Mouse (Mus musculus): ENCODE measurements around the gene Gm49378. TPM values are rescaled to one million over a fixed set of nuclear protein-coding genes. Genes with fewer than 3 reads are reported as not detected.

The Gm49378 gene
- polyA plus RNA-seq, 1 experiment = 0.64 TPM

DNA sequence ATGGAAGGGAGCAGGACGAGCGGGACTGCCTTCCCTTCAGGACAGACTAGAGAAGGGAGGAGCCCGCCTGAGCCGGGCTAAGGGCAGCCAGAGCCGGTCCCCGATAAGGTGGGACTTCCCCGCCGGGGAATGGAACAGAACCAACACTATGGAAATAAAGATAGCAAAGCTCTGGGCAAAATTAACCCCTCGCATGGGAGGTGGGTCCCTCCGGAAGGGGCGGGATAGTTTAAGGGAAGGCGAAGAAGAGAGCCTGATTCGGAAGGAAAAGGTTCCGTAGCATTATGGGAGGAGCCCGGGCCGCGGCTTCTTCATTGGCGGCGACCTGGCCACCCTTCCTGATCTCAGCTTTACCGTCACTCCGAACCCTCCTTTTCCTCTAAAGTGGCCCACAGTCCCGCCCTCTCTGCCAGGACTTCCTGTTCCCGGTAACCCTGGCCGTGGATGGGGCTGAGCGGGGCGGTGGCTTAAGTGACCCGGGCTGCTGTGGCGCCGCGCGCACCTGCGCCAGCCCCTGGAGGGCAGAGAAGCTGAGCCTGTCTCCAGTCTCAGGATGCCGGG, 46.3 kb downstream of the Gm49378 start, which contains the start of gene Rnf31:
TSS of gene Rnf31 (plus strand) at position 378 of the 561 bp plus-strand sequence.
- Histone ChIP-seq H3K9me3 (no peaks in the 10 kb centered on the region), H3K36me3 (replicated peaks; ENCODE audit: low read length) (peaks cover 56% of the 10 kb centered on the region), H3K27me3 (replicated peaks) (no peaks in the 10 kb centered on the region), H3K4me3 (replicated peaks) (peak within 1 kb of the TSS; percentile 96), H3K4me1 (peaks cover 68% of the 10 kb centered on the region)
- TF ChIP-seq FLI1 (IDR thresholded peaks at IDR 0.05; ENCODE audit: low read length) (no peak), GATA1 (IDR thresholded peaks at IDR 0.05; ENCODE audit: borderline replicate concordance, low read length) (no peak)

DNA sequence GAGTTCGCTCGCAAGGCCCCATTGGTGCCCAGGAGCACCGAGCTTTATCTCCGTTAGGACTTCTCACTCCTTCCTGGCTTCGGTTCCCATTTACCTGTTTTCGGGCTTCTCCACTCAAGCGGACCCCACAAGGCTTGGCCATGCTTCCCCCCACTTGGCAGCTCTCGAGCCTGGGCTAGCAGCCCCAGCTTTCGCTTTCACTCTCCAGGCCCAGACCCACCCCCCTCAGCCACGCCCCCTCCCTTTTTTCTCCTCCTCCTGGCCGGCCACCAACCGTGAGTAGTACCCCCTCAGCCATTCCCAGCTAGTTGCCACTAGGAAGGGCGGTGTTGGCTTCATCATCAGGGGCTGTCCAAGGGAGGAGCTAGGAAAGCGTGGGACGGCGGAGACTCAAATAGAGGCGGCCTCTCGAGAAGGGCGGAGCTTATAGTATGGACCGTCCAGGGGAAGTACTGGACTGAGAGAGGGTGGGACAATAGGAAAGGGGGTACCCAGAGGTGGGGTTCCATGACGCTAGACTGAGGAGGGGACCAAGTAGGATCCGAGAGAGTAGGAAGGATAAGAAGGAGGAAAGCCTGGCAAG, 46.9 kb downstream of the Gm49378 start, which contains the start of gene Psme2:
TSS of gene Psme2 (minus strand) at position 366 of the 583 bp plus-strand sequence.
- TF ChIP-seq FLI1 (IDR thresholded peaks at IDR 0.05; ENCODE audit: low read length) = no peak
- TF ChIP-seq GATA1 (IDR thresholded peaks at IDR 0.05; ENCODE audit: borderline replicate concordance, low read length) = no peak
- Histone ChIP-seq H3K9me3 (no peaks in the 10 kb centered on the region), H3K4me1 (peaks cover 68% of the 10 kb centered on the region), H3K27me3 (replicated peaks) (no peaks in the 10 kb centered on the region), H3K4me3 (replicated peaks) (peak within 1 kb of the TSS; percentile 96), H3K36me3 (replicated peaks; ENCODE audit: low read length) (peaks cover 50% of the 10 kb centered on the region)

DNA sequence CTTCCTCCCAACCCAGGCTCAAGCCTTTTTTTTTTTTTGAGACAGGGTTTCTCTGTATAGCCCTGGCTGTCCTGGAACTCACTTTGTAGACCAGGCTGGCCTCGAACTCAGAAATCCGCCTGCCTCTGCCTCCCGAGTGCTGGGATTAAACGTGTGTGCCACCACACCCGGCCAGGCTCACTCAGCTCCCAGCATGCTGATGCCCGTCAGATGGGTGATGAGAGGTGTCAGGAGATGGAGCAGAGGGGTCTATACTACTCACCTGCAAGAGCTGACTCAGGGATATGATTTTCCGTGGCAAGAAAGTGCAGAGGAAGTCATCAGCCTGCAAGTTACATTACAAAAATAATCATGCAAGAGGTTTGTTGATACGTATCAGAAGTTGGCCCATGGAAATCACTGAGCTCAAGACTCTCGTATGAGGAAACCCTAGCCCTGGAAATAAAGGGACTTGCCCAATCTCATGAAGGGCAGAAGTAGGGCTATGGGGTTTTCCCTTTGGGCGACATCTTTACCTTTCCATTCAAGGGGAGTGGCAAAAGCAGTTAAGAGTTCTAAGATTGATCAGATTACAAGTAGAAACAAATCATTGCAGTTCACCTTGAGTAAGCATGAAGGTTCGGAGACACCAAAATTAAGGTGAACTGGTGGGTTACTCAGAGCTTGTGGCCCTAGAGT, 47.8 kb downstream of the Gm49378 start:
- no peaks in the 10 kb centered on the region for H3K9me3 ChIP-seq
- H3K4me3 ChIP-seq (replicated peaks) = peak overlapping the region; percentile 96
- no peaks in the 10 kb centered on the region for H3K27me3 ChIP-seq (replicated peaks)
- peaks cover 41% of the 10 kb centered on the region for H3K36me3 ChIP-seq (replicated peaks; ENCODE audit: low read length)
- TF ChIP-seq GATA1 (IDR thresholded peaks at IDR 0.05; ENCODE audit: borderline replicate concordance, low read length) (no peak), FLI1 (IDR thresholded peaks at IDR 0.05; ENCODE audit: low read length) (no peak)
- peaks cover 68% of the 10 kb centered on the region for H3K4me1 ChIP-seq

DNA sequence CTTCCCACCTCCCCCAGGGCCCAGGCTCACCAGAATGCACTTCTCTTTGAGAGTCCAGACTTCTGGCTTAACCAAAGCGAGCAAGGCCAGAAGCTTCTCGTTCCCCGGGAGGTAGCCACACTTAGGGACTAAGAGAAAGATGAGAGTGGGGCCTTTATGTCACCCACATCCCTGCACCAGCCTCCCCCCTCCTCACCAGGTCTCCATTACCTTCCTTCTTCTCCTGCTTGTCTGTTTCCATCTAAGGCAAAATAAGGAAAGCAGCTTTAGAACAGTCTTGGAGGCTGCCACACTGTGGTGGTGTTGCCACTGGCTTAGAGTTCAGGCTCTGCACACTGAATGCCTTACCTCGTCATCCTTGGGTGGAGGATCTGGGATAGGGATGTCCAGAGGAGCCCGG, 48.4 kb downstream of the Gm49378 start:
- TF ChIP-seq GATA1 (IDR thresholded peaks at IDR 0.05; ENCODE audit: borderline replicate concordance, low read length) (no peak), FLI1 (IDR thresholded peaks at IDR 0.05; ENCODE audit: low read length) (no peak)
- Histone ChIP-seq H3K4me1 (peaks cover 70% of the 10 kb centered on the region), H3K4me3 (replicated peaks) (peak overlapping the region; percentile 64), H3K9me3 (no peaks in the 10 kb centered on the region), H3K36me3 (replicated peaks; ENCODE audit: low read length) (peaks cover 35% of the 10 kb centered on the region), H3K27me3 (replicated peaks) (no peaks in the 10 kb centered on the region)

DNA sequence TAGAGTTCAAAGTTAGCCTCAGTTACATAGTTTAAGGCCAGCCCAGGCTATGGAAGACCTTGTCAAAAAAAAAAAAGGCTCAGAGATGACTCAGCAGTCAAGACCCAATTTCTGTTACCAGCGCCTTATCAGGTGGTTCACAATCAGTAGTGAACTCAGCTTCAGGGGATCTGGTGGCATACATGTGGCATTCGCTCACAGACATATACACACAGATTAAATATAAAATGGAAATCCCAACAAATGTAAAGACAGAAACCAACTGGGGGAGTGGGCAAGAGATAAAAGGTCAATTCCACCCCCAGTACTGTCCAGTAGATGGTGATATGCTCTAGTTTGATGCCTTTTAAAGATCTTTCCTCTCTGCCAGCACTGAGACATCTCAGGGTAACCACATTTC, 51.5 kb downstream of the Gm49378 start:
- peak overlapping the region; percentile 57 for H3K4me3 ChIP-seq (replicated peaks)
- no peaks in the 10 kb centered on the region for H3K27me3 ChIP-seq (replicated peaks)
- peaks cover 40% of the 10 kb centered on the region for H3K36me3 ChIP-seq (replicated peaks; ENCODE audit: low read length)
- H3K4me1 ChIP-seq = peaks cover 48% of the 10 kb centered on the region
- TF ChIP-seq FLI1 (IDR thresholded peaks at IDR 0.05; ENCODE audit: low read length) (no peak), GATA1 (IDR thresholded peaks at IDR 0.05; ENCODE audit: borderline replicate concordance, low read length) (no peak)
- H3K9me3 ChIP-seq = no peaks in the 10 kb centered on the region

DNA sequence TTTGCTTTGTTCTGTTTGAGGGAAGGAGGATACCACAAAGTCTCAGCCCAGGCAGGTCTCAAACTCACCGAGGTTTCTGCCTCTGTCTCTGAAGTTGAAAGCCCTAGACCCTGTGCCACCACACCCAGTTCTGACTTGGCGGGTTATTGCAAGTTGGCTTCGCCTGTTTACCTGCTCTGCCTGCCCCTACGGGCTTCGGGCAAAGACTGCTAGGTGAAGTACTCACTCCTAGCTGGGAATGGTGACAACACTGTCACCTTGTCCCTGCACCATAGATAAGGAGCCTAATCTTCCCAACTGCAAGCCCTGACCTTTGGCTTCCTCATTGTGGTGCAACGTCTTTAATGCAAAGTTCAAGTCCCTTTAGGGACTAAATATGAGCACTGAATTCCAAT, 52.1 kb downstream of the Gm49378 start:
- Histone ChIP-seq H3K4me1 (peaks cover 52% of the 10 kb centered on the region), H3K9me3 (no peaks in the 10 kb centered on the region), H3K36me3 (replicated peaks; ENCODE audit: low read length) (peaks cover 46% of the 10 kb centered on the region), H3K27me3 (replicated peaks) (no peaks in the 10 kb centered on the region), H3K4me3 (replicated peaks) (peak overlapping the region; percentile 95)
- TF ChIP-seq GATA1 (IDR thresholded peaks at IDR 0.05; ENCODE audit: borderline replicate concordance, low read length) (no peak), FLI1 (IDR thresholded peaks at IDR 0.05; ENCODE audit: low read length) (no peak)

DNA sequence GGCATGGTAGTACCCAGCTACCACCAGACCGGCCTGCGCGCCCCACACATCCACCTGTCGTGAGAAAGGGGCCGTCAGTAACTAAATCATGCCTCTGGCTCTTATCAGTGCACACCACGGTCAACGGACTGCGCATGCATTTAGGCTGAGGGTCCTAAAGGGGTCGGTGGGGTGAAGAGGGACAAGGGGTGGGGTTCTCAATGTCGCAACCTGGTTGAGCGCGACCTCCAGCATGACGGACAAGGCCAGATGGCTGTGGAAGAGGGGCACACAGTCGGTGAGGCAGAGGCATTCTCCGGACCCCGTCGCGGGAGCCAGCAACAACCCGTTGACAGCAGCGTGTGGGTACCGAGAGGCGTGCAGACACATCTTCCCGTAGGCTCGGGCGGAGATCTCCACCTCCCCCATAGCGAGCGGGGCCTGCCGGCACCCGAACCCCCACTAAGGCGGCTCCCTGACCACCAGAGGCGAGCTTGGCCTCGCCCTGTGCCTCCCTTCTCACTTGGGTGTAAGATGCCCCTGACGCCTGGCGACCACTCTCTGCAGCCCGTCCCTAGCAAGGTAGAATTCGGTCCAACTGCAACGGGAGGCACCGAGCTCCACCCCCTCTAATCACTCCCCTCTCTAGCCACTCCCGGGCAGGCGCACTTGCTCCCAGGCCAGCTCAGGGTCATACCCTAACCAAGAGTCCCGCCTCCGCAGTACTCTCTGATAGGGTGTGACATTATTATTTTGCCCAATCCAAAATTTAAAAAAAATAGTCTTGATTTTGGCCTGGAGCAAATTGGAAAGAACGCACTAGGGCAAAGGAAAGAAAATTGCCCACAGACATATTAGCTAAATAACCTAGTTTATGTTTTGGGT, 52.8 kb downstream of the Gm49378 start, which contains the start of gene Emc9:
TSS of gene Emc9 (minus strand) at position 601 of the 864 bp plus-strand sequence.
- Histone ChIP-seq H3K4me1 (peaks cover 53% of the 10 kb centered on the region), H3K36me3 (replicated peaks; ENCODE audit: low read length) (peaks cover 53% of the 10 kb centered on the region)

DNA sequence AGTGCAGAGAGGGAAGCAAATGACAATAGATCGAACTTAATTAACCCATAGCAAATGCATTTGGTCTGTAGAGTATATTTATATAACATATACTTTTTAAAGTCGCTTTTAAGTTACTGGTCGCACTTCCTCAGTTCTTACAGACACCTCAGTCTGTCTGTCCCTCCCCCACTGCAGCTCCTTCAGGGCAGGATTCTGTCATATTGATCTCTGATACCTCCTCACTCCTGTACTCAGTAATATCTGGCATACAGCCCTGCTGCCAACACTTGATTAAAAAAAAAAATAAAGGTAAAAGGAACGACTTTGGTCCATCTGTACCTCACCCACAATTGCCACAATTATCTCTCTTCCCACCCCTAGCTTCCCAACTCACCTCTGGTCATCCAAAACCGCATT, 53.4 kb downstream of the Gm49378 start:
- no peak for TF ChIP-seq FLI1 (IDR thresholded peaks at IDR 0.05; ENCODE audit: low read length)
- no peak for TF ChIP-seq GATA1 (IDR thresholded peaks at IDR 0.05; ENCODE audit: borderline replicate concordance, low read length)
- Histone ChIP-seq H3K27me3 (replicated peaks) (no peaks in the 10 kb centered on the region), H3K4me3 (replicated peaks) (peak overlapping the region; percentile 95), H3K36me3 (replicated peaks; ENCODE audit: low read length) (peaks cover 56% of the 10 kb centered on the region), H3K4me1 (peaks cover 53% of the 10 kb centered on the region), H3K9me3 (no peaks in the 10 kb centered on the region)

More for the DNA sequence above, 52.8 kb downstream of the Gm49378 start, which contains the start of gene Emc9:
- H3K9me3 ChIP-seq = no peaks in the 10 kb centered on the region
- peak within 1 kb of the TSS; percentile 95 for H3K4me3 ChIP-seq (replicated peaks)
- TF ChIP-seq GATA1 (IDR thresholded peaks at IDR 0.05; ENCODE audit: borderline replicate concordance, low read length) (no peak), FLI1 (IDR thresholded peaks at IDR 0.05; ENCODE audit: low read length) (no peak)
- H3K27me3 ChIP-seq (replicated peaks) = no peaks in the 10 kb centered on the region

DNA sequence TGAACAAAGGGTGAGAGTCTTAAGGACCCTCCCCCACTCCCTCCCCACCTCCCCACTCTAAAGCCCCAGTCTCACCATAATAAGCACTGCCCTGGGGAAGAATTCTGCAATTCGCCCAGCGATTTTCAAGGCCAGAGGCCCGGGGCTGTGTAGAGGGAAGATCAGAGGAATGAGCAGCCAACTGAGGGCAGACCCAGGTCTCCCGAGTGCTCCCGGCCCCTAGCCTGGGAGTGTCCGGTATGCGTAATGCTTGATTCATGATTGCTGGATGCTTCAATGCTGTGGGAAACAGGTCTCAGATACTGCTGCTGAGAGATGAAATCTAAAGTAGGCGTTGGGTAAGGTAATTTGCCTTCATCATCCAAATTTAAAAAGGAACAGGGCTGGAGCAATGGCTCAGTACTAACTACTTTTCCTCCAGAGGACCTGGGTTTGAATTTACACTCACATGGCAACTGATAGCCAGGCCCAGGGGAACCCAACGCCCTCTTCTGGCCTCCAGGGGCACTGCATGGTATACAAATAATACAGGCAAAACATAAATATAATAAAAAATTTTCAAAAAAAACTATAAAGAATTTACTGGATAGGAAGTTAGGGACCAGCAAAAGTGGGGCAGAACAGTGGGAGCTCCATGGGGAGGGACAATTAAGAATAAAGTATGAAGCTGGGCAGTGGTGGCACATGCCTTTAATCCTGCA, 55.6 kb downstream of the Gm49378 start:
- no peaks in the 10 kb centered on the region for H3K9me3 ChIP-seq
- H3K27me3 ChIP-seq (replicated peaks) = no peaks in the 10 kb centered on the region
- H3K4me3 ChIP-seq (replicated peaks) = no peak overlapping the region
- peaks cover 38% of the 10 kb centered on the region for H3K36me3 ChIP-seq (replicated peaks; ENCODE audit: low read length)
- TF ChIP-seq FLI1 (IDR thresholded peaks at IDR 0.05; ENCODE audit: low read length) (no peak), GATA1 (IDR thresholded peaks at IDR 0.05; ENCODE audit: borderline replicate concordance, low read length) (no peak)
- peaks cover 59% of the 10 kb centered on the region for H3K4me1 ChIP-seq

Data from megakaryocyte, embryonic 14.5 days (primary cell).